Mouse (Mus musculus) right cerebral cortex, postnatal 25 days (tissue): ENCODE data around the gene Chmp5.
"Not testable (repeated sequence)": the region's sequence is repeated elsewhere in the genome, so short reads cannot be mapped to it uniquely, and the experiment has no call there.

Experiments used
- DNase-seq: peaks from one replicate; pipeline ENCODE4 v3.0.0; 2022

The Chmp5 gene

GRCm38 (mm10) chr4:40948160-40948708 lies at the start of gene Chmp5, which contains the start of gene Bag1:
Gene Chmp5 (plus strand): TSS chr4:40948407.
Gene Bag1 (minus strand): TSS chr4:40948294.
- DNase-seq = peak; percentile 99

GRCm38 (mm10) chr4:40898476-40899044 lies 49.6 kb upstream of the Chmp5 start:
- no peak for DNase-seq

- no peak for DNase-seq
Measured at GRCm38 (mm10) chr4:40899264-40899663, 48.9 kb upstream of the Chmp5 start.

- DNase-seq = no peak
Measured at GRCm38 (mm10) chr4:40900071-40900470, 48.1 kb upstream of the Chmp5 start.

GRCm38 (mm10) chr4:40900612-40901011 lies 47.6 kb upstream of the Chmp5 start:
- DNase-seq = no peak

GRCm38 (mm10) chr4:40906298-40906697 lies 41.9 kb upstream of the Chmp5 start:
- no peak for DNase-seq

GRCm38 (mm10) chr4:40908261-40908969 lies 39.8 kb upstream of the Chmp5 start:
- DNase-seq = no peak

- no peak for DNase-seq
Measured at GRCm38 (mm10) chr4:40914287-40914867, 33.8 kb upstream of the Chmp5 start.

GRCm38 (mm10) chr4:40915947-40916346 lies 32.3 kb upstream of the Chmp5 start:
- no peak for DNase-seq

- DNase-seq = no peak
Measured at GRCm38 (mm10) chr4:40916592-40917155, 31.5 kb upstream of the Chmp5 start.

- DNase-seq = no peak
Measured at GRCm38 (mm10) chr4:40919785-40920184, 28.4 kb upstream of the Chmp5 start, which contains the start of gene Spink4. Gene Spink4 (plus strand): TSS chr4:40920052.

GRCm38 (mm10) chr4:40920576-40920975 lies 27.6 kb upstream of the Chmp5 start:
- no peak for DNase-seq

- DNase-seq = no peak
Measured at GRCm38 (mm10) chr4:40921288-40921687, 26.9 kb upstream of the Chmp5 start.

GRCm38 (mm10) chr4:40923087-40923651 lies 25.0 kb upstream of the Chmp5 start:
- DNase-seq = no peak

- no peak for DNase-seq
Measured at GRCm38 (mm10) chr4:40925568-40925967, 22.6 kb upstream of the Chmp5 start.

GRCm38 (mm10) chr4:40929046-40929445 lies 19.2 kb upstream of the Chmp5 start:
- no peak for DNase-seq

GRCm38 (mm10) chr4:40933694-40934093 lies 14.5 kb upstream of the Chmp5 start:
- no peak for DNase-seq

GRCm38 (mm10) chr4:40934369-40934768 lies 13.8 kb upstream of the Chmp5 start:
- DNase-seq = not testable (repeated sequence)

GRCm38 (mm10) chr4:40936175-40936839 lies 11.9 kb upstream of the Chmp5 start:
- DNase-seq = peak; percentile 28

GRCm38 (mm10) chr4:40938793-40939192 lies 9.4 kb upstream of the Chmp5 start:
- no peak for DNase-seq

GRCm38 (mm10) chr4:40943651-40944050 lies 4.6 kb upstream of the Chmp5 start:
- no peak for DNase-seq

GRCm38 (mm10) chr4:40946516-40947121 lies 1.6 kb upstream of the Chmp5 start:
- no peak for DNase-seq
